Mouse (Mus musculus) left cerebral cortex, postnatal 36 days (tissue): ENCODE measurements around the gene Srrm2. TPM values are rescaled to one million over a fixed set of nuclear protein-coding genes. Genes with fewer than 3 reads are reported as not detected.

Experiments used
- DNase-seq, 2 experiments: peaks; one replicate each; pipeline ENCODE4 v3.0.0; 2021 to 2022; ENCODE audit warnings: low spot score in 2 of 2, mixed read lengths in 1 of 2
- intact Hi-C: fragments of 180-260 bp; cut with DNase I; formaldehyde crosslinking; loops from one replicate; pipeline ENCODE4 v1.15.1; 2025
- microRNA-seq: library from miRNA; unstranded; fragments of <30 nt; microRNA quantifications from one replicate; pipeline ENCODE4 v1.2.0, GENCODE M21; 2022
- total RNA-seq, 2 experiments: library from RNA; stranded (reverse); gene quantifications; 2 replicates each; pipeline ENCODE4 v1.2.3; 2021

The Srrm2 gene
- total RNA-seq, 2 experiments from 2014 or later: 420 to 743 TPM

- no peak for DNase-seq
- intact Hi-C loops: no loop called here
These were observed 53.5 kb downstream of the Srrm2 start, which contains the start of the genes Prss32 and Prss41 for GRCm38 (mm10) chr17:23843812-23844273. Gene Prss32, plus strand, starts transcription at chr17:23843855. Gene Prss41, minus strand, starts transcription at chr17:23844172.

GRCm38 (mm10) chr17:23850028-23850427 lies 59.7 kb downstream of the Srrm2 start:
- DNase-seq: no peak
- intact Hi-C loops: no loop called here

- intact Hi-C loops: no loop called here
- DNase-seq: peak; percentile 35 to 44
These were observed 60.8 kb downstream of the Srrm2 start for GRCm38 (mm10) chr17:23850853-23851749.

DNA sequence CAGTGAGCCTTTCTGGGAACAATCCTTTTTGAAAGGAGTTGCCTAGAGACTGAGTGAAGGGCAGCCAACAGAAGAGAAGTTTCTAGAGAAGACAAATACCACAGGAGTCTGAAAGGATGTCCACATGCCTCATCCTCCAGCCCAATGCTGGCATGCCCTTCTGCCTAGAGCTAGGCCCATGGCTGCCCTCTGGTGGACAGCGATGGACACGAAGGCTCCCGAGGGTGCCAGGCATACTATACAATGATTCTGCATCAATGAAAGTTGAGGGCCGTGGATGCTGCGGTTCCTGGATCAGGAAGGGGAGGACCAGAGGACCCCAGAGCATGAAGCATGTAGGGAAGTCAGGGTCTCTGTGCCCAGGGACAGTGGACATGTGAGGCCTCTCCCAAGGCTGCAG lies 63.0 kb downstream of the Srrm2 start:
- intact Hi-C loops: no loop called here
- no peak for DNase-seq

DNA sequence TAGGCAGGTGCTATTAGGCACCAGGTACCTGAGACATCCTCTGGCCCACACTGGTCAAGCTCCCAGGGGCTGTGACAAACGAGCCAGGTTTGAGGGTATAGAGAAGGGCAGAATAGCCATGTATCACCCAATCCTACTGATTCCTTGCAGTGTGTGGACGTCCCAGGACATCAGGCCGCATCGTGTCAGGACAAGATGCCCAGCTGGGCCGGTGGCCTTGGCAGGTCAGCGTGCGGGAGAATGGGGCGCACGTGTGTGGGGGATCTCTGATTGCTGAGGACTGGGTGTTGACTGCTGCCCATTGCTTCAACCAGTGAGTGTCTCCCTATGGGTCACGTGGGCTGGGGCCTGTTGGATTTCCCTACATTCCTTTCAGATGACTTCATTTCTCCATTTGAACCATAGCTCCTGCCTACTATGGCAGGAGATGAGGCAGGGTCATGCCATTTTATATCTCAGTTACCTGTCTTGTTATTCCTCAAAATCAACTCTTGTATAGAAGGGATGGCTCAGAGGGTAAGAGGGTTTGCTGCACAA lies 64.0 kb downstream of the Srrm2 start:
- DNase-seq: no peak

GRCm38 (mm10) chr17:23857193-23857592 lies 66.9 kb downstream of the Srrm2 start:
- no peak for DNase-seq
- intact Hi-C loops: no loop called here

More for the DNA sequence above, 64.0 kb downstream of the Srrm2 start:
- intact Hi-C loops: loop anchor here (2.0 kb wide), 1 partner anchor 107 kb away; no protein-coding TSS in a partner anchor

DNA sequence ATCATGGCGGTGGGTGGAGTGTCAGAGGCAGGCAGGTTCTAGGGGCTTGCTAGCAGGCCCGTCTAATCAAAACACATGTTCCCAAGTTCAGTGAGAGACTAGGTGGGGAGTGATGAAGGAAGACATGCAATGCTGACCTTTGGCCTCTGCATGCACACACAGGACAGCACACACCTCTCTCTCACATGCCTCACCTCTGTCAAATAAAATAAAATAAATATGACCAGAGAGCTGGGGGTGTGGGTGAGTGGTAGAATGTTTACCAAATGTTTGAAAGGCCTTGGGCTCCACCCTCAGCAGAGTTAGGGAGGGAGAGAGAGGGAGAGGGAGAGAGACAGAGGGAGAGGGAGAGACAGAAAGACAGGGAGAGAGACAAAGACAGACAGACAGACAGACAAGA lies 67.6 kb downstream of the Srrm2 start:
- DNase-seq: no peak
- intact Hi-C loops: no loop called here

- DNase-seq: no peak
- intact Hi-C loops: no loop called here
These were observed 72.6 kb downstream of the Srrm2 start for GRCm38 (mm10) chr17:23862926-23863325.

GRCm38 (mm10) chr17:23867756-23868155 lies 77.4 kb downstream of the Srrm2 start, which contains the start of gene Prss21:
Gene Prss21, plus strand, starts transcription at chr17:23868056.
- DNase-seq: no peak
- intact Hi-C loops: no loop called here

GRCm38 (mm10) chr17:23868513-23868912 lies 78.2 kb downstream of the Srrm2 start:
- DNase-seq: no peak
- intact Hi-C loops: no loop called here

Small RNAs within 50 kb of the gene (microRNA-seq; reads per million reads assigned to microRNA genes)
- 1.3 reads per million for gene Mir5125

Other genes with a start within 250 kb of the Srrm2 start
- gene Zfp213, start 226.3 kb upstream of the Srrm2 start, total RNA-seq: 1 to 10 TPM; 6.0 to 6.8 TPM
- gene Zfp13, start 191.0 kb upstream of the Srrm2 start, total RNA-seq: 10 to 100 TPM; 26.0 to 26.4 TPM
- not detected for gene Zscan10, start 189.7 kb upstream of the Srrm2 start, total RNA-seq
- under 1 TPM; 0.12 to 0.16 TPM for gene Mmp25, start 145.3 kb upstream of the Srrm2 start, total RNA-seq
- gene Bicdl2, start 130.0 kb upstream of the Srrm2 start, total RNA-seq: not detected
- 100 to 1,000 TPM; 126 to 137 TPM for gene Hcfc1r1, start 116.9 kb upstream of the Srrm2 start, total RNA-seq
- 1 to 10 TPM; 5.3 to 7.0 TPM for gene Thoc6, start 116.7 kb upstream of the Srrm2 start, total RNA-seq
- gene Tnfrsf12a, start 113.1 kb upstream of the Srrm2 start, total RNA-seq: 1 to 10 TPM; 8.8 to 9.9 TPM
- gene Cldn6, start 111.3 kb upstream of the Srrm2 start, total RNA-seq: not detected
- gene Cldn9, start 106.5 kb upstream of the Srrm2 start, total RNA-seq: under 1 TPM in 1 of 2 experiments, not detected in 1; 0.30 TPM
- under 1 TPM in 1 of 2 experiments, not detected in 1; 0.10 TPM for gene 1520401A03Rik, start 67.7 kb upstream of the Srrm2 start, total RNA-seq
- gene Pkmyt1, start 64.2 kb upstream of the Srrm2 start, total RNA-seq: 1 to 10 TPM; 4.1 to 4.7 TPM
- 10 to 100 TPM; 58.7 to 62.9 TPM for gene Paqr4, start 49.7 kb upstream of the Srrm2 start, total RNA-seq
- under 1 TPM; 0.48 to 0.81 TPM for gene Kremen2, start 44.7 kb upstream of the Srrm2 start, total RNA-seq
- 100 to 1,000 TPM; 354 to 411 TPM for gene Flywch1, start 18.9 kb upstream of the Srrm2 start, total RNA-seq
- 10 to 100 TPM; 11.4 to 16.2 TPM for gene Flywch2, start 4.5 kb upstream of the Srrm2 start, total RNA-seq
- 100 to 1,000 TPM; 330 to 406 TPM for gene Elob, start 38.6 kb downstream of the Srrm2 start, total RNA-seq
- not detected for gene Prss33, start 45.5 kb downstream of the Srrm2 start, total RNA-seq
- gene Prss32, start 53.3 kb downstream of the Srrm2 start, total RNA-seq: not detected
- gene Prss41, start 53.6 kb downstream of the Srrm2 start, total RNA-seq: 1 to 10 TPM; 1.5 to 1.6 TPM
- gene Prss21, start 77.5 kb downstream of the Srrm2 start, total RNA-seq: not detected
- not detected for gene Dcpp1, start 90.3 kb downstream of the Srrm2 start, total RNA-seq
- not detected for gene Dcpp2, start 90.3 kb downstream of the Srrm2 start, total RNA-seq
- gene Dcpp3, start 126.9 kb downstream of the Srrm2 start, total RNA-seq: not detected
- not detected for gene Sbp, start 151.1 kb downstream of the Srrm2 start, total RNA-seq
- not detected for gene Sbpl, start 164.7 kb downstream of the Srrm2 start, total RNA-seq
- gene Prss30, start 190.0 kb downstream of the Srrm2 start, total RNA-seq: under 1 TPM; 0.20 to 0.68 TPM
- 1 to 10 TPM; 1.2 to 1.8 TPM for gene Prss22, start 207.6 kb downstream of the Srrm2 start, total RNA-seq
- gene Prss27, start 247.6 kb downstream of the Srrm2 start, total RNA-seq: not detected